Mouse (Mus musculus) 416B (cell line): Measurements from ENCODE around the gene Slc7a3.
"Not testable (repeated sequence)": the region's sequence is repeated elsewhere in the genome, so short reads cannot be mapped to it uniquely, and the experiment has no call there.

Experiments used
- DNase-seq: peaks from one replicate; pipeline ENCODE4 v3.0.0; 2011; ENCODE audit warnings: low read depth

Slc7a3 gene

GRCm38 (mm10) chrX:101085920-101086319, at the start of gene Slc7a3:
Gene Slc7a3, minus strand, starts transcription at chrX:101086020.
- DNase-seq = no peak

- peak; percentile 75 for DNase-seq
These were observed 46.4 kb upstream of the Slc7a3 start for GRCm38 (mm10) chrX:101131992-101132791.

GRCm38 (mm10) chrX:101131001-101131400, 45.2 kb upstream of the Slc7a3 start:
- DNase-seq = peak; percentile 77

- DNase-seq = peak; percentile 73
These were observed 42.7 kb upstream of the Slc7a3 start for GRCm38 (mm10) chrX:101128559-101128958.

GRCm38 (mm10) chrX:101126977-101127376, 41.2 kb upstream of the Slc7a3 start:
- peak; percentile 92 for DNase-seq

- DNase-seq = peak; percentile 90
These were observed 40.7 kb upstream of the Slc7a3 start for GRCm38 (mm10) chrX:101126474-101126955.

- DNase-seq = peak; percentile 4
These were observed 34.7 kb upstream of the Slc7a3 start for GRCm38 (mm10) chrX:101120546-101120945.

GRCm38 (mm10) chrX:101085211-101085610, 609 bp downstream of the Slc7a3 start:
- DNase-seq = not testable (repeated sequence)

GRCm38 (mm10) chrX:101084192-101084591, 1.6 kb downstream of the Slc7a3 start:
- no peak for DNase-seq

GRCm38 (mm10) chrX:101065245-101065644, 20.6 kb downstream of the Slc7a3 start:
- DNase-seq = no peak

GRCm38 (mm10) chrX:101063503-101063902, 22.3 kb downstream of the Slc7a3 start:
- DNase-seq = no peak

GRCm38 (mm10) chrX:101059541-101059940, 26.3 kb downstream of the Slc7a3 start, which contains the start of gene Tex11:
Gene Tex11, minus strand, starts transcription at chrX:101059667.
- no peak for DNase-seq
